Mouse (Mus musculus): ENCODE data around the gene Nos3.

DNA sequence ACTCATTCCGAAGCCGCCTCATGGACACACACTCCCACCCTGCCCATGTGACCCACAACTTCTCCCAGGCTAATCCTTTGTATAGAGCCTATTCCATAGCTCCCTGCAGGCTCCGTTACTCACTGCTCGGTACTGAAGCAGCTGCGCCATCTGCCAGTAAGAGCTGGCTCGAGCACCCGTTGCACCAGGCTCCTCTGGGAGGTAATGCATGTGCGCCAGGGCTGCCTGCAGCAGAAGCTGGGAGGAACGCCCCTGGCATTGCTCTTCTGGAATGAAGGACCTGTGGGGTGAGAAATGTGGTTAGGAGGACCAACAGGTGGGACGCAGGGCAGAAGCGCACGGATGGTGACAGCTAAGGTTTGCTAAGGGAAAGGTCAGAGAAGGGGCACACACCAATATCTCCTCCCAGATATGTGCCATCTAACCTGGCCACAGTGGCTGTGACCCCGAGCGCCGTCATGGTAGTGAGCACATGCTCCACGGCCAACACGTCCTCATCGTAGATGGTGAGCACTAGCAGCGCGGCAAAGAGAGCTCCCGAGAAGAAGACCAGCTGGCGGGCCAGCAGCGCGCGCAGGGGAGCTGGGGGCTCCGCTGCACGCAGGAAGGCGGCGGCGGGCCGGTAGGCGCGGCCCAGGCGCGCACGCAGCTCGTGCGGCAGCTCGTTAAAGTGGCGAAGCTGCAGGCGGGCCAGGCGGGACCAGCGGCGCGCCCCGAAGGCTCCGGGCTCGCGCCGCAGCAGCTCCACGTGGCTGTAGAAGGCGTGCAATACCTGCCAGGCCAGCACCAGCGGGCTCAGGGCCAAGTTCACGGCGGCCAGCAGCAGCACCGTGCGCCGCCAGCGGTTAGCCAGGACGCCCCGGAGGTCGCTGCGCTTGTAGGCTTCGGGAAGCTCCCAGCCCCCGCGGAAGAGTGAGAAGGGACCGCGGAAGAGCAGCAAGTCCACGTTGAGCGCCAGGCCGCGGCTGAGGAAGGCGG is 22.9 kb downstream of the Nos3 start:
- no peak for TF ChIP-seq POLR2A (IDR thresholded peaks at IDR 0.05; ENCODE audit: low read depth, low read length)
- TF ChIP-seq CTCF (conservative IDR thresholded peaks at IDR 0.05; ENCODE audit: insufficient read depth, insufficient read length, low read depth, low read length), result 0 out of 2 replicates have a peak, but pooled peaks have one; percentile 12
